Mouse (Mus musculus) gastrocnemius, adult 8-10 months (tissue): ENCODE results near the gene Npl. TPM values are rescaled to one million over a fixed set of nuclear protein-coding genes. Genes with fewer than 3 reads are reported as not detected.

ENCODE experiments used
- DNase-seq, 2 experiments: peaks; one replicate each; pipeline ENCODE4 v3.0.0; 2022; ENCODE audit warnings: low spot score in 2 of 2
- total RNA-seq, 4 experiments: library from RNA; stranded (reverse); gene quantifications; 2 replicates each; pipeline ENCODE4 v1.2.4; 2022

Gene Npl
- 1 to 10 TPM; 1.6 to 2.7 (median 1.8) TPM for total RNA-seq

DNA sequence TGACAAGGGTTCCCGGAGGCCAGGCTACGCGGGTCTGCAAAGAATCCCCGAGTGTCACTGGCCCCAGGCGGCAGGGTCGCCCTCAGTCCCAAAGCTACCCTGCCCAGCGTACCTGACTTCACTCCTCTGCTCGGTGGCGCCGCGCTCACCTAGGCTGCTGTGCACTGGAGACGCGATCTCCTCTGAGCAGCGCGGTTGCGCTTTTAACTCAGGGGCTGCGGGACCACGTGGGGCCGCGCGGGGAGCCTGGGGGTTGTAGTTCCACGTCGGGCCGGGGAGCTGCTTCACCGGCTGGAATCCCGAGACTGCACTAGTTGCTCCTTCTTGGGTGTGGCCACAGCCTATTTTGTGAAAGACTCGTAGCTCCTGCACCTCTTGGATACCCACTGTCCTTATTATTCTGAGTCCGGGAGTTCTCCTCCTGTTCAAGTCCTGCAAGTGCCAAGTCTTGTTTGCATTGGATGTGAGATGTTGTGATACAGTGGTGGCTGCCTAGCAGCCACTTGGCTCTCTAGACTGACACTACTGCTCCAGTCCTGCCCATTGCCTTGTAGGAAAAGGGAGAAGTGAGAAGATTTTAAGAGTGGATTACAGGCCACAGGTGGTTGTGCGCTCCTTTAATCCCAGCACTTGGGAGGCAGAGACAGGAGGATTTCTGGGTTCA lies at the start of gene Npl:
Gene Npl (minus strand): TSS at position 510 of the 664 bp plus-strand sequence.
- peak; percentile 38 to 58 for DNase-seq

DNA sequence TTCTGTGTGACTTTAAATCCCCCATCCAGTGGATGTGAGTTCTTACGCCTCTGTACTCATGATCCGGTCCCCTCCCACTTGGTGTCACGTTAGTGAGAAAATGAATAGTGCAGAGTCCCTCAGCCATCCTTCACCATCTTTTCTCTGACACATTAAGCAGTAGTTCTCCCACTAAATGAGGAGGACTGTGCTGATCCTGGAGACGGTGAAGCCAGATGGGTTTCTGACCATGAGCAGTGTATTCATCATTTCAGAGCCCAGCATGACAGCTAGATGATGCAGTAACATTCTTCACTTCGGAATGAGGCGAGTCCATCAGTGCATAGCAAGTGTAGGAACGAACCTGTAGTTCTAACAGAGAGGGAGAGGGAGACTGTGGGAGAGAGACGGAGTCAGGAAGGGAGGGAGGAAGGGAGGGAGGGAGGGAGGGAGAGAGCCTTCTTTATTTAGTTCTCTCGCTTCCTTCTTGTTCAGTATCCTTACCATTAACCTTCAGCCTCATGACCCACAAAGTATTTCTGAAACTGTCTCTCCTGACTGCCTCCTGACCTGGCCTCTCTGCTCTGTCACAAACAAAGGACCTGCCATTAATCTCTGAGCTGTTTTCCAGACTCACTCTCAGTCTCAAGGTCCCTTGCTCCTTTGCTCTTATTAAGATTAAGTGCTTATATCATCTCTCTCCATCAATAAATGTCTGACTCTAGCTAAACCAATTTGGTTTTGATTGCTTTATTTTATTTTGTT lies 49.6 kb upstream of the Npl start:
- no peak for DNase-seq

DNA sequence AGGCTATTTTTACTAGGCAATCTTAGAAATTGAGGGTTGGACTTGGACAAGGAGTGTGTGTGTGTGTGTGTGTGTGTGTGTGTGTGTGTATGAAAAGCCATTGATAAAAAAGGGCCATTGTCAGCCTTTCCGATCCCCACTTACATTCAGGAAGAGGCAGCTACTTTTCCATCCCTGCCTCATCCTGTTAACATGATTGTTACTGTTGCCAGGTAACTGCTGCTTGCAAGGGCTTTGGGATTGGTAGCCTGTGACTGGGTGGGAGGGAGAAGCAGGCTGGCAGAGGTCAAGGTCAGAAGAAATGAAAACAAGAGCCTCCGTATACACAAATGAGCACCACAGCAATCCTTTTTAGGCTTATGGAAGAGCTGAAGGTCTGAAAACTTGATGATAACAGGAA lies 48.9 kb upstream of the Npl start:
- no peak for DNase-seq

DNA sequence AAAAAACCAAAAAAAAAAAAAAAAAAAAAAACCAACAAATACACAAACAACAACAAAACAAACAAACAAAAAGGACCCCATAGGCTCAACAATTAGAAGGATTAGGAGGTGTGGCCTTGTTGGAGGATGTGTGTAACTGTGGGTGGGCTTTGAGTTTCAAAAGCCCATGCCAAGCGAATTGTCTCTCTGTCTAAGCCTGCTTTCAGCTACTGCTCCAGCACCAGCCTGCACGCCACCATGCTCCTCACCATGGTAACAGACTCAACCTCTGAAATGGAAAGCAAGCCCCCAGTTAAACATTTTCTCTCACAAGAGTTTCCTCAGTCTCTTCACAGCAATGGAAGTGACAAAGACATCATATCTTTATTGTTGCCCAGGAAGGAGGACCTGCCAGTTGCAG lies 43.8 kb upstream of the Npl start:
- DNase-seq: no peak

DNA sequence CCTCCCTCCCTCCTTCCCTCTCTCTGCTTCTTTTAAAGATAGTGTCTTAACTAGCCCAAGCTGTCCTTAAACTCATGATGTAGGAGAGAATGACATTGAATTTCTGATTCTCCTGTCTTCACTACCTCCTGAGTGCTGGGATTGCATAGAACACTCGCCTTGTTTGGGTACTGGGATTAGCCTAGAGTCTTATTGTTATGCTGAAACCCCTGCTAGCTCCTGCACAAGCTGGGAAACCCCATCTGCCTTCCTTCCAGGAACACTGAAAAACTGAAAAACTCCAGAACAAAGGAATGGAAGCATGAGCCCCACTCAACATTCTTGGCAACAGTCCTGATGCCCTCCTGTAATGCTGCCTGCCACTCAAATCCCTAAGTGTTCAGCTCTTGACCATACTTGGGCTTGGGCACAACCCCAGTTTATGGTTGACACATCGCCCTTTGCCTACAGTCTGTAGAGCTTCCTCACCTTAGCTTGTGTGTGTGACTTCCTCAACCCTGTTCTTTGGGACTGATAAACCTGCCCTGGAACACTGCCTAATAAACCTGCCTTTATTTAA lies 40.4 kb upstream of the Npl start:
- DNase-seq: no peak

DNA sequence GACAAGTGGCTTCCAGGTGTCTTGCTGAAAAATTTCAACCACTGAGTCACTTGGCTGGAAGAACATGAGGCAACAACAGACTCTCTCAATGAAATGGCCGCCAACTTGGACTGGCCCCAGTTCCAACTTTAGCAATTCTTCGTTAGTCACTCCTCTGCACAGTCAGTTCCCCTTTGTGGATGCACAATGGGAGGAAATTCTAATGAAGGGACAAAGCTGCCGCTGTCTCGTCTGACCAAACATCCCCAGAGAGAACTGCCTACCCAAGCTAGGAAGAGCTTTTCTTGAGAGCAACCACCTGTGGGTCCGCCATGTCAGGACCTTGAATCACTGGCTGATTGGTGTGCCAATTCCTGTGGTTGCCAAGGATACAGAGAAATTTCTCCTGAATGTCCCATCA lies 38.1 kb upstream of the Npl start:
- no peak for DNase-seq

DNA sequence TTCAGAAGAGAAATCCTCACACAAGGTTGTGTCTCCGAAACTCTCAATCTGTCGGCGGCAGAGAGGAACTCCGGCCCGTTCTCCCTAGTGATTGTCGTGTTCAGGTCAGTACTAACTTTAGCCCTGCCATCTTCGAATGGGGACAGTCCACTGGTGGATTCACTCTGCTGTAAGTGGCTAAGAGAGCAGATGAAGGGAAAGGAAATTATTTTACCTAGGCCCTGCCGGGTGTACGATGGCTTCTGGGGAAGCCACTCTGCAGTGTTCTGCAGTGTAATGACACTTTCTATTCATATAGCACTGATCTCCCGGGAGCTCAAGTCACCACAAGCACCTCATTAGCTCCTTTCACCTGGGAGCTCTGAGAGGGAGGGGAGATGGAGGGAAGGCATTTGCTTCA lies 37.0 kb upstream of the Npl start:
- no peak for DNase-seq

DNA sequence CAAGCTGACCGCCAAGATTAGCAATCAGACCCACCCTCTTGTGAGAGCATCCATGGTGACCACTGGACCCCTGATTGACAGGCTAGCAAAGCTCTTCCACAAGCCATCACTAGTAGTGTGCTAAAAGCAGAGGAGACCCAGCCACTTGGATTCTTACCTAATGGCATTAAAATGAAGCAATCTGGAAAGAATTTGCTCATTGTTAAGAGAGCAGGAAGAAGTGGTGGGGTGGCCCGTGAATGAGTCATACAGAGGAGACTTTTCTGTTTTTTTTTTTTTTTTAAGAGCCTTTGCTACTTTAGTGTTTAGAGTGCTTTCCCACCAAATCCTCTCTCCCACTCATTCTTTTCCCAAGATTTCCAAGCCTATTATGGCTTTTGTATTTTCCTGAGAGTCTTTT lies 35.9 kb upstream of the Npl start:
- no peak for DNase-seq

DNA sequence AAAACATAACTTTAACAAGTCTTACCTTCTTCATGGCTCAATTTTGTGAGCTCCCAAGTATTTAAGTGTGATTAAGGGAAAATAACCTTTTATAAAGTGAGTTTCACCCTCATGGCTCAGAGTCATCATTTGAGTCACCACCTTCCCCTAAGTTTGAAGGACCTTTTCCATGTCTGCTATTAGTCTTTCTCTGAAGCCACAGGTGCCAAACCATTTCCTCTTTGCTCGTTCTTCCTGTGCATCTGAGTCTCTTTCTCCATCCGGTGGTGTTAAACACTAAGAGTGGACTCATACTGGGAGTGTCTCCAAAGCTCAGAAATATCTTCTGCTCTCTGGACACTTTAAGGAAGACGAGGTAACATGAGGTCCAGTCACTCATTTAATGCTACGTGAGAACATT lies 33.3 kb upstream of the Npl start:
- DNase-seq: no peak

DNA sequence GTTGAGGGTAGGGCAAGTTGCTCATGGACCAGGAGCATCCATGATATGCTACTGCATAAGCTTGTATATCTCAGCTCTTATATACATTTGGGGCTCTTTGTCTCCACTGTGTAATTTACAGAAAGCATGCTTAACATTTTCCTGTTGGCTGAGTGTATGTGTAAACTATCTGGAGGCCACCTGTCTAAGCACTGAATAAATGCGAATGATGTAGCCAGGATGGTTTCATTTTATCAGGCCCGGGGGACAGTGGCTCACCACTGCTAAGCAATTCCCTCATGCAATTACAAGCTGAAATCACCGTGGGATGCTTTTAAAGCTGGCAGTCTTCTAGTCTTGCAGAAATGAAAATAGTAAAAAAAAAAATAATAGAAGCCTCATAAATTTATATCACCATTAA lies 24.9 kb upstream of the Npl start:
- no peak for DNase-seq

DNA sequence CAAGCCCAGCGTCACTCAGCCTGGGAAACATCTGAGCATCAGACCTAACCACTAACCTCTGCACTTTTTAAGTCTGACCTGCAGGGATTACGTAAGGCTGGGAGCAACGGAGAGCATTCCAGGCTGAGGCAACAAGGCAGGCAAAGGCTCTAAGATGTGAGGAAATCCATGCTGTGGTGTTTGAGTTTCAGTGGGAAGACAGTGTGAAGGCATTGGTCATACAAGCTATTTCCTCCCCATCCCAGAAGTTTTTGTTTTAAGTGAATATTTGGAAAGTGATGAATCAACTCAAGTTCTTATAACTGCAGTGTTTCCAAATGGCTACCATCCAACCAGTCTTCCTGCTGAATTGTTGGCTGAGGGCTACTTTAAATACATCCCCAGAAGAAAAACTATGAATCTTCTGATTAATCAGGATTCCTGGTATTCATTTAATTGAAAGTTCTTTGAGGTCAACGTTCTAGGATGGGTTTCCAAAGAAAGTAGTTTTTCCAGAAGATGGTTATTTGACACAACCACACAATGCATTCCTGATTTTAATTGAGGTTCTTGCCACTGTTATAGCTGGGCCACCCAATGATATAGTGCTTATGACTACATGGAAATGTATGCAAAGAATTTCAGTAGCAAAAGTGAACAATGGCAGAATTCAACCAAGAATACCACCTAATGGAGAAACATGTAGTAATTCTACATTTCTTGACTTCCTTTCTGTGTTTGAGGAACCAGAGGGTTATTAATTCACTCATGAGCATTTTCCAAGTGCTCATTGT lies 22.6 kb upstream of the Npl start:
- no peak for DNase-seq

DNA sequence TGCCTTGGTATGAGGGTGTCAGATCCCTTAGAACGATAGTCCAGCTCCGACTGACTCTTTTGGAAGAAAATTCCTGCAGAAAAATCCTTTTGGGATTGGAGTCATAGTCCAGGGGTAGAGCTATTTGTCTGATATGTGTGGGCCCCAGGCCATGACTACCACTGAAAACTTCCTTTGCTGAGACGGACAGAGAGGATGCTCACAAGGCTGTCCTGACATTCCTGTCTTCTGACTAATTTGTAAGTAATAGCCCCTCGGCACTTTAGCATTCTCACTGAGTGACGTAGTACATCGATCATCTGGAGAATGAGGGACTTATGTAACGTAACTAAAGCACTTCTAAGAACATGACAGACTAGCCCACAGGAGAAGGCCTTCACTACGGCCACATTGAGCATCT lies 15.9 kb upstream of the Npl start:
- DNase-seq: no peak

DNA sequence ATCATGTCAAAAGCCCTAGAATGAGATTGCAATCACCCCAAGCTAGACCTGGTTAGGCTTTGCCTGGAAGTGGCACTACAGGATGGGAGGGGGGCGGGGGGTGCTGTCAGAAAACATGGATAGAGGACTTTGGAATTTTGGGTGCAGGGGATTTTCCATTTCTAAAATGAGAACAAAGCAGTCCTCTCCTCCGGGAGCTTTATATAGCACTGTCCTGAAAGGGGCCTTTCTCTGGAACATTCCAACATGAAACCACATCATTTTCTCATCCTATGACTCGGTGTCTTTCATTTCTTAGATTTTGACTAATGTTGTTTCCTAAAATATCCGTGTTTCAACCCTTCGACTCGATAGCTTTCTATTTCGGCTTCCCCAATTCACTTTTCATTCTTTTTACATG lies 14.9 kb upstream of the Npl start:
- DNase-seq: no peak

DNA sequence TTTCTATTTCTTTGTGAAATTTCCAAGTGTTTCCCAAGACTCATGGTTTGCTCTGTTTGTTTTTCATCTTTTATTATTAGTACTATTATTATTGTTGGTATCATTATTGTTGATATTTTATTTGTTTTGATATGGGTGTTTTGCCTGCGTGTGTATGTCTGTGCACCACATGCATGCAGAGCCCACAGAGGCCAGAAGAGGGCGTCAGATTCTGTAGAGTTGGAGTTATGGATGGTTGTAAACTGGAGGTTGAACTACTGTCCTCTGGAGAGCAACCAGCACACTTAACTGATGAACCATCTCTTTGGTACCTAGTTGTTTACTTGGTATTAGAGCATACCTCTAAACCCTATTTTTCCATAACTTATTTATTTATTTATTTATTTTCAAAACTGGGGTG lies 13.8 kb upstream of the Npl start:
- no peak for DNase-seq

DNA sequence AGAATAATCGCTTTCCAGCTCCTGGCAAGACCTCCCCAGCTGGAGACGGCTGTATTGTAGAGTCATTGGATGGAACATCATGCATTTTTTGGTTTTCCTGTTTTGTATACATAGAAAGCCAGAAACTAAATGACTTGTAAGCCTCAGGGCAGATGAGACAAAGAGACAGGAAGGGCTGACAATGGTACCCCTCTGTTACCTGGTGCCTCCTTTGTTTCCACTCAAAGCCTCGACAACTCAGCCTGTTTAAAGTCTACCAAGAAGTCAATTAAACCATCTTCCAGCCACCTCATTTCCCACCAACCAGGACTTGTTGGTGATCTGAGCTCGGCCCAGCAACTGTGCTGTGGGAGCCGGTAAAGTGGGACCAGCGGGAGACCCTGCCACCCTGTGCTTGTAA lies 11.0 kb upstream of the Npl start:
- DNase-seq: no peak

DNA sequence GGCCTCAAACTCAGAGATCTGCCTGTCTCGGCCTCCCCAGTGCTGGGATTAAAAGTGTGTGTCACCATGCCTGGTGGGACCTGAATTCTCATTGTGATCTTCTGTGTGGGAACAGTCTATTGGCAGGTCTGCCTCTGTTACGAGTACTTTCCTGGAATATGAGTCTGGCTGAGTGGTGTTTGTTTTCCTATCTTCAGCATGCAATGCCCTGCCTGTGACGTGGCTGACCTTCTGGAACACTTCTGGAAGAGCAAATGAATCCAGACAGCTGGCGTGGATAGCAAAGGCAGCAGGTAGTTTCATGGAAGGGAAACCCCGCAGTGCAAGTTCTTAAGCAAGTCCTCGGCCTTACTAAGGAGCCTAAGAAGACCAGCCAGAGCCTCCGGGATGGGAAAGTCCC lies 9.9 kb upstream of the Npl start:
- DNase-seq: no peak

DNA sequence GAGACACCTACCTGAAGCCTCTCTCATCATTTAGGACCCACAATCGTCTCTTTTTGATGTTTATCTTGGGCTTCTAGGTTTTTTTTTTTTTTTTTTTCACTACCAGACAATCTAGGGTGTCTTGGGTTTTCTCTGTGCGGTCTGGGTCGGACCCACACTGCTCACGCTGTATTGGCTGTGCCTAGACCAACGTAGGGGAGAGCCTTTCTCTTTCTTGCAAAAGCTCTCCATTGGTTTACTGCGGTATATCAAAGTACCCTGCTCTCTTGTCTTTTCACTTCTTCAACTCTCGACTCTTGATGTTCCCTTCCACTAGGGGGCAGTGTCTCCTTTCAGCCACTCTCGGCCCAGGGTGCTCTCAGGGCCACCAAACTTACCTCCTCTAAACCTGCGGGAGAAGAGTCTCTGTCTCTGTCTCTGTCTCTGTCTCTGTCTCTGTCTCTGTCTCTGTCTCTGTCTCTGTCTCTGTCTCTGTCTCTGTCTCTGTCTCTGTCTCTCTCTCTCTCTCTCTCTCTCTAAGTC lies 9.3 kb upstream of the Npl start:
- peak in 1 of 2 experiments; percentile 30 for DNase-seq

DNA sequence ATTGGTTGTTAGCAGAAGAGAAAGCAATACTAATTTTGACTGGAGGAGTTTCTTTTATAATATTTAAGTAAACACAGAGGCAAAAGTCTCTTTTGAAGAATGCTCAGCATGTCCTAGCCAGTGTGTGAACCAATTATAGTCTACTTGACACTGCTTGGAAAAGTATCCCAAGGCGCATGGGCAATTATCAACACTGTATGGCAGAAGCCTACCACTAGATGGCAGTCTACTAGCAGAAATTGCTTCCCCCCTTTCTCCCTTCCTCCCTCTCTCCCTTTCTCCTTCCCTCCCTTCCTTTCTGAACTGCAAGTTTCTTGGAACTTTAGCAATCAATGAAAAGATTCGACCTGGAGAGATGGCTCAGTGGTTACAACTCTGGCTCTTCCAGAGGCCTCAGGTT lies 7.1 kb upstream of the Npl start:
- no peak for DNase-seq

DNA sequence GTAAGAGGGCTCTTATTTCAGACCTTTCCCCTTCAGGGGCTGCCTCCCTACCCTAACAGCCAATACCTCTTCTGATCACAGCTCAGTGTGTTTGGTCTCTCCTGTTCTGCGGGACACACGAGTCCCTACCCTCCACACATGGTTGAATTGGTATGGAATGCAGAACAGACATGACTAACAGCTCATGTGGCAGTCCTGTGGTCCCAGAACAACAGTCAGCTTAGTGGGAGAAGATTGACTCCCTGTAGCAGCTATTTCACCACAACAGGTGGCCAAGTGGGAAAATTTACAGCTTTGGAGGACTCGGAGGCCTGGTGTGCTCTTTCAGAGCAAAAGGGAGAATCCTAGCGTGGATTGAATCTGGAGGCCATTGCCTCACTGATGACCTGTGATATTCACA lies 6.4 kb upstream of the Npl start:
- no peak for DNase-seq

DNA sequence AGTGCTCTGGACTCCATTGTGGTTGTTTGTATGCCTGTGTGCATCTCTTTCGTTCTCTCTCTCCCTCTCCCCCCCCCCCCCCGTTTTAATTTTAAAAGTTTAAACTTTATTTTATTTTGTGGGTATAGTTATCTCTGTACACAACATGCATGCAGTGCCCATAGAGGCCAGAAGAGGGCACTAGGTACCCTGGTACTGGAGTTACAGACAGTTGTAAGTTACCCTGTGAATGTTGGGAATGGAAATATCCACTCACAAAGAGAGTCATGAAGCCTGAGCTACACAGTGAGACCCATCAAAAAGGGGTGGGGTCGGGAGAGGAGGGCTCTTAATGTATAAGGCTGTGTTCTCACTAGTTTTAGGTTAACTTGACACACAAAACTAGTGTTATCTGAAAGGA lies 969 bp upstream of the Npl start:
- DNase-seq: no peak

DNA sequence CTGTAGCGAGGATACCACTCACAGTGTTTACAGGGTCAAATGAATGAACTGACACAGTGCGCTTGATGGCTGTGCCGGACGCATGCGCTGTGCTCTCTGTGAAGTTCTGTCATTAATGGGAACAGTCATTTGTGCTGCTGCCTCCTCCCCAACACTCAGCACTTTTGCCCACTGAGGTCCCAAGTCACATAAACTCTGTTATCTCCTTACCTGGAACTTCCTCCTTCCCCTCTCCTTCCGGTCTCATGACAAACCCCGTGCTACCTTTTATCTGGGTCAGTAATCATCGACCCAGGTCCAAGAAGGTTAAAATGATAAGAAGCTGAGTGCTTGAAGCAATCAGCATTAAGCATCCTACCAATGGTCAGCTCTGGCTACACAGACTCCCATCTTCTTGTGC lies 2.3 kb downstream of the Npl start:
- DNase-seq: no peak

DNA sequence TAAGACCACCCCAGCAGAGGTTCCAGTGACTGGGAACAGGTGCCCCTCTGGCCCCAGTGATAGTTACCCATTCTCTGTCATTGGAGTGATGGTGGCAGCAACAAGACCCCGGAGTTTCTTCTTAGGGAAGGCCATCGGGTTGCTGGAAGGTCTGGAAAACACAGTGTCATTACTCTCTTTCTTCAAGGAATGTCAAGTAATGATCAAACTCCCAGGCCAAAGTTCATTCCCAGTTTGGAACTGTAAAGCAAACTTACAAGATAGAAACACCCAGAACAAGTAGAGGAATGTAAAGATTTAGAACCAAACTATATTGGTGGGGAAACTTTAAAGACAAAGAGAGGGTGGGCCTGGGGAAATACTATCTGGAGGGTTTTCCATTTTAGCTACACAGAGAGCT lies 4.6 kb downstream of the Npl start:
- DNase-seq: no peak
